Mouse (Mus musculus) lung, postnatal 0 days (tissue): ENCODE measurements around the gene Slc16a6.

Experiments
- CTCF ChIP-seq: IDR thresholded peaks from 2 replicates; pipeline ENCODE4 v1.5.1; 2016; ENCODE audit warnings: antibody characterized with exemption, mild to moderate bottlenecking
- EP300 ChIP-seq: IDR thresholded peaks from 2 replicates; pipeline ENCODE4 v1.6.1; 2016; ENCODE audit warnings: antibody characterized with exemption, mild to moderate bottlenecking, control low read depth

- TF ChIP-seq CTCF: no peak
- TF ChIP-seq EP300: no peak
Observed at GRCm38 (mm10) chr11:109520958-109521357, 47.6 kb upstream of the Slc16a6 start.
